Mouse (Mus musculus): ENCODE measurements at regions not wholly inside any gene's neighbourhood (a gene's known extent, or its start where the extent isn't known, plus 50 kb on each side); places are given as distances from the start of the nearest gene placed in this dataset.

DNA sequence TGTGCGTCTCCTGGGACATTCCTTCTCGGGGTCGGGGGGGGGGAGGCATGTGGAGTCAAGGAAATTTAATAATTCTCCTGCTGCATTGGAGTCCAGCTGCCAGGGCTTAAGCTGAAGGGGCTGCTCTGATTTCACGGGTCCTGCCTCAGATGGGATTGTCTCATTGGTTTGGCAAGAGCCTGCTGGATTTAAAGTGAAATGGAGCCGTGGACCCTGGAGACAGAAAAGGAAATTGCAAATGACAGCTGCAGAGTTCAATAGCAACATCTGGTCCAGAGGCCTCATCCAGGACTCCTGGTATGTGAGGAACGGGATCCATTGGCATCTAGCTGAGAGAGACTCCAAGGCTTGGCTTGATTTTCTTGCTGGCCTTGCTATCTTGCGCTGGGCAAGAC is 60.5 kb upstream of the Tmpo start:
- ATAC-seq (replicated peaks; ENCODE audit: low read depth, poor library complexity, severe bottlenecking), result no peak

DNA sequence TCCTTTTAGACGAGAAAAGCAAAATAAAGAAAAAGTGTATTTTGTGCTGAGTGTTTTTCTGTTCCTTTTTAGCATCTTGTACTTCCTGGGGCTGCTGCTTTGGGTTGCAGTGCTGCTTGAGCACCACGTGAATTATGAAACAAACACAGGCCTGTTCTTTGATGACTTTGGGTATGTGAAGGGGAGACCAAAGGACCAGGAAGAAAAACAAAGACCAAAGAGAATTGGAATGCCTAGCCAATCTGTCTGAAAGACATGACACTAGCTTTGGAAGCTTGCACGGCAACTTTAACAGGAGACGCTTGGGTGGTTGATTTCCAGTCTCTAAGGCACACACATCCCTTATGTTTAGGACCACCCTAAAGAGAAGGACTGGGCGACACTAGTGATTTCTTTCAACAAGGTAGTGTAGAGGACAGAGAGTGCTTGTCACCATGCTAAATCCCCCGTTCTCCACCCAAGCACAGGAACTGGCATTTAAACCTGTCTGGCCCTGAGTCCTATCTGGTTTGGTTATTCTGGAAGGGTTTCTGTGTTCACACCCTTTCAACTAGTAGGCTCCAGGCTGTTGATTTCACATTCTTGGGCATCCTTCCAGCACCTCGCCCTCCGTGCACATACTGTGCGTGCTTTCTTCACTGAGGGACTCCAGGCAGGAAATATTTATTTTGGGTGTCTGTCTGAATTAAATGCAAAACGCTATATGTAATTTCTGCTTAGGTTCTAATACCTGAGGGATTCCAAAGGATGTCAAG is 59.9 kb upstream of the Tmpo start:
- no peak for ATAC-seq (replicated peaks; ENCODE audit: low read depth, poor library complexity, severe bottlenecking)

DNA sequence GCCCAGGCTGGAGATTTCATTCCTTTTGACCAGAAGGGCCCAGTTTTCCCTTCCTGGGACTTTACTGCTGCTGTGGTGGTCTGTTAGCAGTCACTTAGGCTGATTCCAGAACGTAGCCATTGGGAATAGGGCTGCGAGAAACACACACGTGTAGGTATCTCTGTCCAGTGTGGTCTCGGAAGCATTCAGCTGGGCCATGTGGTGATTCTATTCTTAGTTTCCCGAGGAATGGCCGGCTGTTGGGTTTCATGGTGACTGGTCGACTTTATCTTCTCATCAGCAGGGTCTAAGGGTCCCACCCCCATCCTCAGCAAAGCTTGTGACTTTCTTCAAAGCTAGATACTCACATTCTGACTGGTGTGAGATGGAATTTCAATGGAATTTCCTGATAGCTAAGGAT is 59.2 kb upstream of the Tmpo start:
- no peak for ATAC-seq (replicated peaks; ENCODE audit: low read depth, poor library complexity, severe bottlenecking)

DNA sequence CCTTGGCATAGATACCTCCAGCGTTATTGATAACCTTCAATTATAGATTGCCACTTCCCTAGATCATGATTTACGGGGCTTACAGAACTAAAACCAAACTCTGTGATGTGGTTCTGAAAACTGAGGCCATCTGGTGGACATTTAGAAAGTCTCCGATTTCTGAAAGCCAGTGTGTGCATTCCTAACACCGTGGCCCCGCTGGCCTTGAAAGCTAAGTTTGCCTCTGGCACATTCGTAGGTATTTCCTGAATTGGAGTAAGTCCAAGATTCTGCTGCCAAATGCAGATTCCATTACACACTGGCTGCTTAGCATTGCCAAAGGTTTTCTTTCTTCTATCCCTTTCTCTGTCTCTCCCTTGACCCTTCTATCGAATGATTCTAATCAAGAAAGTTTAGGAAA is 55.7 kb upstream of the Tmpo start:
- ATAC-seq (replicated peaks; ENCODE audit: low read depth, poor library complexity, severe bottlenecking), result peak; percentile 74

DNA sequence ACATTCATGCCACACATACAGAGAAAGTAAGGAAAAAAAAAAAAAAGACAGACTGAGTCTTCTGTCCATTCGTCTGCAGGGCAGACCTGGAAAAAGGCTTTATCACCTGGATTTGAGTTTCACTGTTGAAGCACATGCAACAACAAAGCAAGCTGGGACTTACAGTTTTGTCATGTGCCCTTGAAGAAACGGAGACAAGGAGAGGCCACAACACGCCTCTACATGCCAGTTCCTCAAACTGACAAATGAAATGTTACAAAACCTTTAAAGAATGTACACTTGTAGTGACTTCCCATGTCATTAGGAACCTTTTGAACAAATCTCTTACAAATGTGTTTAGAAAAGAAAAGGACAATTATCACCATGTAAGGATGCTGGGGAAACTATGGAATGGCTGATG is 53.6 kb upstream of the Tmpo start:
- no peak for ATAC-seq (replicated peaks; ENCODE audit: low read depth, poor library complexity, severe bottlenecking)
